Mouse (Mus musculus): ENCODE data around the gene Neurl1b. TPM values are rescaled to one million over a fixed set of nuclear protein-coding genes. Genes with fewer than 3 reads are reported as not detected.

Gene Neurl1b
- polyA plus RNA-seq, 1 experiment: 22.0 TPM

- DNase-seq: no peak
- Histone ChIP-seq H3K4me1 (ENCODE audit: control insufficient read depth, insufficient read depth, low read length) (no peaks in the 10 kb centered on the region), H3K4me3 (ENCODE audit: insufficient read depth, low read depth, low read length) (no peak overlapping the region), H3K36me3 (ENCODE audit: control insufficient read depth, insufficient read depth, low read length) (no peaks in the 10 kb centered on the region; the same call in 1 of the 2 replicates), H3K27ac (ENCODE audit: insufficient read depth, low read depth, low read length) (no peak overlapping the region), H3K27me3 (replicated peaks; ENCODE audit: control insufficient read depth, insufficient read depth, low read length) (no peaks in the 10 kb centered on the region)
- no peak for TF ChIP-seq POLR2A (IDR thresholded peaks at IDR 0.05; ENCODE audit: low read depth, low read length)
- no peak for TF ChIP-seq CTCF (conservative IDR thresholded peaks at IDR 0.05; ENCODE audit: insufficient read depth, insufficient read length, low read depth, low read length)
- 82% methylated on average over 14 of the region's 14 CpGs for WGBS
Observed at GRCm38 (mm10) chr17:26437089-26437815, 22.6 kb downstream of the Neurl1b start.

- WGBS: 79% methylated on average over 52 of the region's 52 CpGs
- DNase-seq: no peak
- no peaks in the 10 kb centered on the region for H3K27me3 ChIP-seq (replicated peaks; ENCODE audit: control insufficient read depth, insufficient read depth, low read length)
- H3K36me3 ChIP-seq (ENCODE audit: control insufficient read depth, insufficient read depth, low read length): no peaks in the 10 kb centered on the region; the same call in 1 of the 2 replicates
- no peaks in the 10 kb centered on the region for H3K4me1 ChIP-seq (ENCODE audit: control insufficient read depth, insufficient read depth, low read length)
- TF ChIP-seq CTCF (conservative IDR thresholded peaks at IDR 0.05; ENCODE audit: insufficient read depth, insufficient read length, low read depth, low read length): no peak
- TF ChIP-seq POLR2A (IDR thresholded peaks at IDR 0.05; ENCODE audit: low read depth, low read length): no peak
- no peak overlapping the region for H3K4me3 ChIP-seq (ENCODE audit: insufficient read depth, low read depth, low read length)
- no peak overlapping the region for H3K27ac ChIP-seq (ENCODE audit: insufficient read depth, low read depth, low read length)
Observed at GRCm38 (mm10) chr17:26439001-26439400, 24.4 kb downstream of the Neurl1b start.

GRCm38 (mm10) chr17:26441024-26441423 is 26.4 kb downstream of the Neurl1b start:
- Histone ChIP-seq H3K4me1 (ENCODE audit: control insufficient read depth, insufficient read depth, low read length) (no peaks in the 10 kb centered on the region), H3K4me3 (ENCODE audit: insufficient read depth, low read depth, low read length) (no peak overlapping the region), H3K27ac (ENCODE audit: insufficient read depth, low read depth, low read length) (no peak overlapping the region), H3K36me3 (ENCODE audit: control insufficient read depth, insufficient read depth, low read length) (no peaks in the 10 kb centered on the region; the same call in 1 of the 2 replicates), H3K27me3 (replicated peaks; ENCODE audit: control insufficient read depth, insufficient read depth, low read length) (no peaks in the 10 kb centered on the region)
- TF ChIP-seq POLR2A (IDR thresholded peaks at IDR 0.05; ENCODE audit: low read depth, low read length) (no peak), CTCF (conservative IDR thresholded peaks at IDR 0.05; ENCODE audit: insufficient read depth, insufficient read length, low read depth, low read length) (no peak)
- 93% methylated on average over 10 of the region's 10 CpGs for WGBS
- DNase-seq: no peak

- H3K4me3 ChIP-seq (ENCODE audit: insufficient read depth, low read depth, low read length): no peak overlapping the region
- H3K27me3 ChIP-seq (replicated peaks; ENCODE audit: control insufficient read depth, insufficient read depth, low read length): no peaks in the 10 kb centered on the region
- DNase-seq: no peak
- no peak overlapping the region for H3K27ac ChIP-seq (ENCODE audit: insufficient read depth, low read depth, low read length)
- 93% methylated on average over 6 of the region's 6 CpGs for WGBS
- no peaks in the 10 kb centered on the region for H3K4me1 ChIP-seq (ENCODE audit: control insufficient read depth, insufficient read depth, low read length)
- no peak for TF ChIP-seq CTCF (conservative IDR thresholded peaks at IDR 0.05; ENCODE audit: insufficient read depth, insufficient read length, low read depth, low read length)
- no peak for TF ChIP-seq POLR2A (IDR thresholded peaks at IDR 0.05; ENCODE audit: low read depth, low read length)
- no peaks in the 10 kb centered on the region; the same call in 1 of the 2 replicates for H3K36me3 ChIP-seq (ENCODE audit: control insufficient read depth, insufficient read depth, low read length)
Observed at GRCm38 (mm10) chr17:26442197-26442596, 27.6 kb downstream of the Neurl1b start.

- no peak for TF ChIP-seq CTCF (conservative IDR thresholded peaks at IDR 0.05; ENCODE audit: insufficient read depth, insufficient read length, low read depth, low read length)
- no peak for TF ChIP-seq POLR2A (IDR thresholded peaks at IDR 0.05; ENCODE audit: low read depth, low read length)
- no peaks in the 10 kb centered on the region for H3K4me1 ChIP-seq (ENCODE audit: control insufficient read depth, insufficient read depth, low read length)
- H3K27me3 ChIP-seq (replicated peaks; ENCODE audit: control insufficient read depth, insufficient read depth, low read length): no peaks in the 10 kb centered on the region
- H3K27ac ChIP-seq (ENCODE audit: insufficient read depth, low read depth, low read length): peak overlapping the region; percentile 53
- peak; percentile 53 for DNase-seq
- 60% methylated on average over 4 of the region's 4 CpGs for WGBS
- no peak overlapping the region for H3K4me3 ChIP-seq (ENCODE audit: insufficient read depth, low read depth, low read length)
- no peaks in the 10 kb centered on the region; the same call in 1 of the 2 replicates for H3K36me3 ChIP-seq (ENCODE audit: control insufficient read depth, insufficient read depth, low read length)
Observed at GRCm38 (mm10) chr17:26443865-26444264, 29.2 kb downstream of the Neurl1b start.

- H3K36me3 ChIP-seq (ENCODE audit: control insufficient read depth, insufficient read depth, low read length): no peaks in the 10 kb centered on the region
- no peak for DNase-seq
- no peak overlapping the region for H3K27ac ChIP-seq (ENCODE audit: insufficient read depth, low read depth, low read length)
- H3K27me3 ChIP-seq (replicated peaks; ENCODE audit: control insufficient read depth, insufficient read depth, low read length): no peaks in the 10 kb centered on the region
- TF ChIP-seq POLR2A (IDR thresholded peaks at IDR 0.05; ENCODE audit: low read depth, low read length): no peak
- no peak for TF ChIP-seq CTCF (conservative IDR thresholded peaks at IDR 0.05; ENCODE audit: insufficient read depth, insufficient read length, low read depth, low read length)
- 79% methylated on average over 3 of the region's 3 CpGs for WGBS
- H3K4me1 ChIP-seq (ENCODE audit: control insufficient read depth, insufficient read depth, low read length): peaks cover 6% of the 10 kb centered on the region
- H3K4me3 ChIP-seq (ENCODE audit: insufficient read depth, low read depth, low read length): no peak overlapping the region
Observed at GRCm38 (mm10) chr17:26449472-26449871, 34.8 kb downstream of the Neurl1b start.

- H3K4me3 ChIP-seq (ENCODE audit: insufficient read depth, low read depth, low read length): no peak overlapping the region
- peak overlapping the region; percentile 66 for H3K27ac ChIP-seq (ENCODE audit: insufficient read depth, low read depth, low read length)
- peaks cover 6% of the 10 kb centered on the region for H3K4me1 ChIP-seq (ENCODE audit: control insufficient read depth, insufficient read depth, low read length)
- 12% methylated on average over 8 of the region's 8 CpGs for WGBS
- DNase-seq: peak; percentile 76
- no peaks in the 10 kb centered on the region for H3K27me3 ChIP-seq (replicated peaks; ENCODE audit: control insufficient read depth, insufficient read depth, low read length)
- no peaks in the 10 kb centered on the region for H3K36me3 ChIP-seq (ENCODE audit: control insufficient read depth, insufficient read depth, low read length)
- no peak for TF ChIP-seq POLR2A (IDR thresholded peaks at IDR 0.05; ENCODE audit: low read depth, low read length)
- peak; percentile 75 for TF ChIP-seq CTCF (conservative IDR thresholded peaks at IDR 0.05; ENCODE audit: insufficient read depth, insufficient read length, low read depth, low read length)
Observed at GRCm38 (mm10) chr17:26451651-26452295, 37.1 kb downstream of the Neurl1b start.
